Mouse (Mus musculus) heart, adult 2 months (tissue): ENCODE results near the gene Hps1. TPM values are rescaled to one million over a fixed set of nuclear protein-coding genes. Genes with fewer than 3 reads are reported as not detected.

Source experiments
- DNase-seq, 2 experiments: peaks; one replicate each; pipeline ENCODE4 v3.0.0; 2021
- H3K27ac ChIP-seq: fragments of 200-600 bp; 2 replicates; pipeline ENCODE4 v1.8.1; 2022
- H3K27me3 ChIP-seq: fragments of 200-500 bp; 2 replicates; pipeline ENCODE4 v1.6.1; 2012; ENCODE audit warnings: mild to moderate bottlenecking, low read length, inconsistent platforms, mixed read lengths; ENCODE audit not compliant: control insufficient read depth, insufficient read depth
- H3K36me3 ChIP-seq: fragments of 200-500 bp; 2 replicates; pipeline ENCODE4 v1.6.1; 2012; ENCODE audit warnings: low read length, inconsistent platforms; ENCODE audit not compliant: control insufficient read depth, insufficient read depth
- H3K4me1 ChIP-seq: fragments of 200-500 bp; 2 replicates; pipeline ENCODE4 v1.6.1; 2011; ENCODE audit warnings: low read length; ENCODE audit not compliant: control insufficient read depth, insufficient read depth
- H3K4me3 ChIP-seq: fragments of 200-600 bp; 2 replicates; pipeline ENCODE4 v1.8.1; 2022
- H3K79me2 ChIP-seq: fragments of 200-500 bp; replicated peaks from 2 replicates; pipeline ENCODE4 v1.6.1; 2012; ENCODE audit warnings: mild to moderate bottlenecking, inconsistent platforms, low read length, moderate library complexity, mixed read lengths; ENCODE audit not compliant: control insufficient read depth, insufficient read depth
- H3K9ac ChIP-seq: fragments of 200-500 bp; 2 replicates; pipeline ENCODE4 v1.6.1; 2012; ENCODE audit warnings: low read depth, mild to moderate bottlenecking, control low read depth, inconsistent platforms, low read length, mixed read lengths
- CTCF ChIP-seq: fragments of 200-600 bp; IDR thresholded peaks from 2 replicates; pipeline ENCODE4 v1.8.1; 2022; ENCODE audit warnings: antibody characterized with exemption, mild to moderate bottlenecking, moderate library complexity
- EP300 ChIP-seq: fragments of 200-500 bp; IDR thresholded peaks from 2 replicates; pipeline ENCODE4 v1.6.1; 2011; ENCODE audit warnings: low read depth, low read length, control low read depth; ENCODE audit not compliant: insufficient read depth
- POLR2A ChIP-seq: fragments of 200-500 bp; IDR thresholded peaks from 2 replicates; pipeline ENCODE4 v1.6.1; 2011; ENCODE audit warnings: mild to moderate bottlenecking, low read depth, low read length, control low read depth; ENCODE audit not compliant: insufficient read depth
- WGBS: fragments of 180-500 bp; shearing (Covaris S2); methylation state at CpG from one replicate; pipeline ENCODE4 v1.1.7; 2018; 5-methylcytosine and 5-hydroxymethylcytosine counted together
- intact Hi-C: fragments of 180-260 bp; cut with DNase I; formaldehyde crosslinking; loops from one replicate; pipeline ENCODE4 v1.15.1; 2025
- long read RNA-seq: library from polyadenylated mRNA; stranded (forward); transcript quantifications from one replicate; pipeline ENCODE4 v2.0.0, GENCODE M21; 2021
- polyA plus RNA-seq: library from polyadenylated mRNA; depleted of rRNA; stranded (reverse); fragments of >200 nt; gene quantifications from 2 replicates; pipeline ENCODE4 v1.2.3, GENCODE M21; 2012; rRNA removed
- total RNA-seq, 2 experiments: library from RNA; stranded (reverse); gene quantifications; 2 replicates each; pipeline ENCODE4 v1.2.3; 2021

The Hps1 gene
- total RNA-seq, result 1 to 10 TPM; 1.6 to 1.7 TPM
- polyA plus RNA-seq, result 2.6 and 6.6 TPM in 2 replicates
- long read RNA-seq, result 0 reads

- TF ChIP-seq CTCF, result peak; percentile 40
- TF ChIP-seq EP300, result 0 out of 2 replicates have a peak, but pooled peaks have one; percentile 32
- no peak for TF ChIP-seq POLR2A
- Histone ChIP-seq H3K9ac (peak within 1 kb of the TSS; percentile 68), H3K79me2 (no peaks in the 10 kb centered on the region), H3K4me1 (no peaks in the 10 kb centered on the region), H3K4me3 (peak within 1 kb of the TSS; percentile 47), H3K27ac (peak within 1 kb of the TSS; percentile 77), H3K36me3 (no peaks in the 10 kb centered on the region), H3K27me3 (no peaks in the 10 kb centered on the region)
- WGBS, result 2% methylated on average over 43 of the region's 43 CpGs
- intact Hi-C loops, result loop anchor here (5.0 kb wide), 1 partner anchor 192 kb away; no protein-coding TSS in a partner anchor
- DNase-seq, result peak; percentile 89 to 92
Observed at GRCm38 (mm10) chr19:42779531-42780155, at the start of gene Hps1. Gene Hps1 (minus strand): TSS chr19:42779978.

GRCm38 (mm10) chr19:42829196-42829595, 49.4 kb upstream of the Hps1 start:
- H3K9ac ChIP-seq, result no peak overlapping the region
- no peaks in the 10 kb centered on the region for H3K36me3 ChIP-seq
- H3K27ac ChIP-seq, result no peak overlapping the region
- H3K79me2 ChIP-seq, result no peaks in the 10 kb centered on the region
- TF ChIP-seq EP300, result no peak
- no peak for TF ChIP-seq POLR2A
- TF ChIP-seq CTCF, result no peak
- H3K4me1 ChIP-seq, result no peaks in the 10 kb centered on the region
- 51% methylated on average over 4 of the region's 4 CpGs for WGBS
- no peaks in the 10 kb centered on the region for H3K27me3 ChIP-seq
- intact Hi-C loops, result no loop called here
- H3K4me3 ChIP-seq, result no peak overlapping the region
- no peak for DNase-seq

- WGBS, result 84% methylated on average over 3 of the region's 3 CpGs
- no peaks in the 10 kb centered on the region for H3K36me3 ChIP-seq
- no peak for TF ChIP-seq CTCF
- TF ChIP-seq POLR2A, result no peak
- no peak for TF ChIP-seq EP300
- no peak for DNase-seq
- no peaks in the 10 kb centered on the region for H3K79me2 ChIP-seq
- no peak overlapping the region for H3K9ac ChIP-seq
- no peaks in the 10 kb centered on the region for H3K27me3 ChIP-seq
- H3K4me1 ChIP-seq, result no peaks in the 10 kb centered on the region
- intact Hi-C loops, result no loop called here
- no peak overlapping the region for H3K27ac ChIP-seq
- no peak overlapping the region for H3K4me3 ChIP-seq
Observed at GRCm38 (mm10) chr19:42827843-42828242, 48.1 kb upstream of the Hps1 start.

GRCm38 (mm10) chr19:42820109-42820508, 40.3 kb upstream of the Hps1 start:
- H3K27ac ChIP-seq, result no peak overlapping the region
- H3K4me3 ChIP-seq, result no peak overlapping the region
- no peak for DNase-seq
- no peaks in the 10 kb centered on the region for H3K27me3 ChIP-seq
- 80% methylated on average over 5 of the region's 5 CpGs for WGBS
- H3K9ac ChIP-seq, result no peak overlapping the region
- no peaks in the 10 kb centered on the region for H3K79me2 ChIP-seq
- intact Hi-C loops, result no loop called here
- no peak for TF ChIP-seq EP300
- TF ChIP-seq CTCF, result no peak
- TF ChIP-seq POLR2A, result no peak
- no peaks in the 10 kb centered on the region for H3K4me1 ChIP-seq
- H3K36me3 ChIP-seq, result no peaks in the 10 kb centered on the region

GRCm38 (mm10) chr19:42817761-42818160, 38.0 kb upstream of the Hps1 start:
- intact Hi-C loops, result no loop called here
- Histone ChIP-seq H3K9ac (no peak overlapping the region), H3K79me2 (no peaks in the 10 kb centered on the region), H3K36me3 (no peaks in the 10 kb centered on the region), H3K4me3 (no peak overlapping the region), H3K27ac (no peak overlapping the region), H3K27me3 (no peaks in the 10 kb centered on the region), H3K4me1 (no peaks in the 10 kb centered on the region)
- no peak for DNase-seq
- 71% methylated on average over 2 of the region's 2 CpGs for WGBS
- TF ChIP-seq CTCF (no peak), POLR2A (no peak), EP300 (no peak)

GRCm38 (mm10) chr19:42816261-42816660, 36.5 kb upstream of the Hps1 start:
- no peak for TF ChIP-seq POLR2A
- Histone ChIP-seq H3K36me3 (no peaks in the 10 kb centered on the region), H3K79me2 (no peaks in the 10 kb centered on the region), H3K27ac (no peak overlapping the region), H3K9ac (no peak overlapping the region), H3K4me3 (no peak overlapping the region), H3K4me1 (no peaks in the 10 kb centered on the region), H3K27me3 (no peaks in the 10 kb centered on the region)
- 85% methylated on average over 2 of the region's 2 CpGs for WGBS
- no peak for DNase-seq
- intact Hi-C loops, result no loop called here
